Comparison of ENCODE assay signal across 8 mouse cellular contexts in the genomic region with DNA sequence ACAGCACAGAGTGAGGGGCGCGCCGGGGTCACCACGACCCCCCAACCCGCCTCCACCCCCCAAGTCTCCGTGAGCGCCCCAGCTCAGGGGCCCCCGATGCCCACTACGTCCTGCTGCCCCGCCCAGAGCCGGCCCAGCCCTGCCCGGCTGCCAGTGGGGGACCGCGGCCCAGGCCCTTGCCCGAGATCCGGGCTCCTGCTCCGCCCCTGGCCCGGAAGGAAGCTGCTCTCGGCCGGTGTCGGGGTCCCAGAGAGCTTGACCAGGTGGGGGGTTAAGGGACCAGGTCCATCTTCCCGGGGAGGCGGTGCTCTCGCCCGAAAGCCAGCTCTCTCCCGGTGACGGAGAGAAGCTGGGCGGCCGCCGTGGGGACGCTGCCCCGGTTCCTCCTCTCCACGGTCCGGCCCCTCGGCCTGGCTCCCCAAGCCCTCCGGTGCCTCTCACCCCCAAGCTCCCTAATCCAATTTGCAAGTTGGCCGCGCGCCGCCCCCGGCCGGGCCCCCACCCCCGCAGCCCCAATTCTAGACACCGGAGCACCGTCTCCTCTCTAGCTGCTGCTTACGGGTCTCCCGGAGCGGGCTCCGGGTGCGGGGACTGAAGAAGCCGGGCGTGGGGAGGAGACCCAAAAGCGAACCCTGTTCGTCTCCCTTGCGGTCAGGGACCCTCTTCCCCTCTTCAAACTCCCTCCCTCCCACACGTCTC. TPM values are rescaled to one million over a fixed set of nuclear protein-coding genes. Genes with fewer than 3 reads are reported as not detected.
DNase-seq lines count a peak whose midpoint lies in the region; ATAC-seq lines count a peak whose summit lies in the region.

No protein-coding gene starts in this region.

- no peak overlapping the region for H3K9ac ChIP-seq in heart, embryonic 14.5 days (ENCODE audit: low read length)
- peak overlapping the region; percentile 84 for H3K9ac ChIP-seq in forebrain, embryonic 13.5 days
- H3K9ac ChIP-seq in liver, embryonic 16.5 days (ENCODE audit: low read depth, low read length), result no peak overlapping the region

- H3K36me3 ChIP-seq in heart, embryonic 14.5 days (ENCODE audit: control insufficient read depth, insufficient read depth, low read length), result no peaks in the 10 kb centered on the region
- H3K36me3 ChIP-seq in forebrain, embryonic 13.5 days (ENCODE audit: poor library complexity, severe bottlenecking), result no peaks in the 10 kb centered on the region
- no peaks in the 10 kb centered on the region for H3K36me3 ChIP-seq in liver, embryonic 16.5 days (ENCODE audit: control insufficient read depth, insufficient read depth)

- peak overlapping the region; percentile 59 for H3K4me2 ChIP-seq in heart, embryonic 14.5 days (ENCODE audit: low read length)
- H3K4me2 ChIP-seq in forebrain, embryonic 13.5 days, result peak overlapping the region; percentile 55
- 0 out of 2 replicates have a peak overlapping the region, but pooled peaks have one; percentile 9 for H3K4me2 ChIP-seq in liver, embryonic 16.5 days (ENCODE audit: low read depth, low read length)

- intact Hi-C loops in gastrocnemius, postnatal 36 days (cut with DNase I), result no loop called here

- 2% methylated on average over 30 of the region's 56 CpGs for WGBS in heart, embryonic 14.5 days
- 2% methylated on average over 36 of the region's 56 CpGs for WGBS in forebrain, embryonic 13.5 days
- under 1% methylated on average over 55 of the region's 56 CpGs for WGBS in liver, embryonic 16.5 days (ENCODE audit: insufficient replicate concordance)

- peaks cover 3 to 18% of the 10 kb centered on the region in 2 experiments; a peak in 3 of 4 replicates for H3K4me1 ChIP-seq in heart, embryonic 14.5 days (ENCODE audit: control insufficient read depth in 2 of 2, insufficient read depth in 2 of 2, low read length in 2 of 2)
- H3K4me1 ChIP-seq in forebrain, embryonic 13.5 days, result peaks cover 40% of the 10 kb centered on the region
- H3K4me1 ChIP-seq in liver, embryonic 16.5 days (ENCODE audit: control insufficient read depth, low read depth, low read length), result no peaks in the 10 kb centered on the region

- no peaks in the 10 kb centered on the region for H3K9me3 ChIP-seq in heart, embryonic 14.5 days (ENCODE audit: control insufficient read depth, low read length)
- H3K9me3 ChIP-seq in forebrain, embryonic 13.5 days (replicated peaks), result no peaks in the 10 kb centered on the region
- no peaks in the 10 kb centered on the region for H3K9me3 ChIP-seq in liver, embryonic 16.5 days (replicated peaks; ENCODE audit: control insufficient read depth, low read length)

- peaks cover 100% of the 10 kb centered on the region for H3K27me3 ChIP-seq in heart, embryonic 14.5 days (ENCODE audit: control insufficient read depth, insufficient read depth, low read length)
- peaks cover 99% of the 10 kb centered on the region for H3K27me3 ChIP-seq in forebrain, embryonic 13.5 days
- H3K27me3 ChIP-seq in liver, embryonic 16.5 days (ENCODE audit: control insufficient read depth, insufficient read depth, low read depth, low read length), result peaks cover 95% of the 10 kb centered on the region

- H3K4me3 ChIP-seq in heart, embryonic 14.5 days (ENCODE audit: control insufficient read depth in 1 of 2, insufficient read depth in 1 of 2, low read depth in 1 of 2, low read length in 2 of 2), result peak overlapping the region; percentile 2 to 32; a peak in 3 of 4 replicates
- H3K4me3 ChIP-seq in forebrain, embryonic 13.5 days, result peak overlapping the region; percentile 57
- peak overlapping the region; percentile 19 for H3K4me3 ChIP-seq in liver, embryonic 16.5 days (ENCODE audit: low read depth, low read length)

- no peak for DNase-seq in heart, postnatal 4 days
- DNase-seq in ZHBTc4 (ENCODE audit: low read depth, low spot score), result peak; percentile 45
- no peak for DNase-seq in gastrocnemius, postnatal 36 days
- DNase-seq in layer of hippocampus, adult 9-11 months, result no peak
- no peak for DNase-seq in thymus, postnatal 14 days

- H3K27ac ChIP-seq in heart, embryonic 14.5 days (replicated peaks in 1 of 2; ENCODE audit: control insufficient read depth in 1 of 2, insufficient read depth in 1 of 2, low read depth in 2 of 2, low read length in 2 of 2), result no peak overlapping the region
- H3K27ac ChIP-seq in forebrain, embryonic 13.5 days, result peak overlapping the region; percentile 95
- H3K27ac ChIP-seq in liver, embryonic 16.5 days (ENCODE audit: low read length), result no peak overlapping the region

- no peak for ATAC-seq in heart, embryonic 14.5 days (ENCODE audit: insufficient number of reproducible peaks, insufficient read depth, low FRiP score, low read depth)
- ATAC-seq in forebrain, embryonic 13.5 days, result no peak
- ATAC-seq in liver, embryonic 16.5 days (ENCODE audit: low read depth), result no peak

RNA-seq across cellular contexts. Expression of a gene that starts 0.9 kb away (rescaled TPM):
- polyA plus RNA-seq in heart, embryonic 14.5 days (2014; fragmentation: Nextera tagmentation; extraction: Ambion mirVana), result not detected in 2 replicates
- not detected for total RNA-seq in heart, postnatal 4 days (2021)
- polyA plus RNA-seq in forebrain, embryonic 13.5 days (2015; fragmentation: Nextera tagmentation; extraction: Ambion mirVana), result 45.4 and 72.1 TPM in 2 replicates
- polyA plus RNA-seq in liver, embryonic 16.5 days (2015; fragmentation: Nextera tagmentation; extraction: Ambion mirVana), result not detected in 2 replicates
- not detected for total RNA-seq in gastrocnemius, postnatal 36 days (2021)

RNA-seq across cellular contexts. Expression of a gene that starts 19.7 kb away (rescaled TPM):
- 42.2 and 48.3 TPM in 2 replicates for polyA plus RNA-seq in heart, embryonic 14.5 days (2014; fragmentation: Nextera tagmentation; extraction: Ambion mirVana)
- total RNA-seq in heart, postnatal 4 days (2021), result 10 to 100 TPM; 19.1 to 21.2 TPM
- 14.6 and 20.0 TPM in 2 replicates for polyA plus RNA-seq in forebrain, embryonic 13.5 days (2015; fragmentation: Nextera tagmentation; extraction: Ambion mirVana)
- 0.79 and 1.9 TPM in 2 replicates for polyA plus RNA-seq in liver, embryonic 16.5 days (2015; fragmentation: Nextera tagmentation; extraction: Ambion mirVana)
- total RNA-seq in gastrocnemius, postnatal 36 days (2021), result not detected

RNA-seq across cellular contexts. Expression of a gene that starts 29.6 kb away (rescaled TPM):
- 33.1 and 35.4 TPM in 2 replicates for polyA plus RNA-seq in heart, embryonic 14.5 days (2014; fragmentation: Nextera tagmentation; extraction: Ambion mirVana)
- total RNA-seq in heart, postnatal 4 days (2021), result 10 to 100 TPM; 21.3 to 21.8 TPM
- polyA plus RNA-seq in forebrain, embryonic 13.5 days (2015; fragmentation: Nextera tagmentation; extraction: Ambion mirVana), result 44.0 and 45.5 TPM in 2 replicates
- 16.5 and 17.3 TPM in 2 replicates for polyA plus RNA-seq in liver, embryonic 16.5 days (2015; fragmentation: Nextera tagmentation; extraction: Ambion mirVana)
- 10 to 100 TPM; 10.3 to 14.7 TPM for total RNA-seq in gastrocnemius, postnatal 36 days (2021)

RNA-seq across cellular contexts. Expression of a gene that starts 55.1 kb away (rescaled TPM):
- 169 and 178 TPM in 2 replicates for polyA plus RNA-seq in heart, embryonic 14.5 days (2014; fragmentation: Nextera tagmentation; extraction: Ambion mirVana)
- 100 to 1,000 TPM; 163 to 192 TPM for total RNA-seq in heart, postnatal 4 days (2021)
- 0.18 and 0.19 TPM in 2 replicates for polyA plus RNA-seq in forebrain, embryonic 13.5 days (2015; fragmentation: Nextera tagmentation; extraction: Ambion mirVana)
- 0.98 and 1.7 TPM in 2 replicates for polyA plus RNA-seq in liver, embryonic 16.5 days (2015; fragmentation: Nextera tagmentation; extraction: Ambion mirVana)
- total RNA-seq in gastrocnemius, postnatal 36 days (2021), result 1,000 to 10,000 TPM; 3,291 to 4,304 TPM

RNA-seq across cellular contexts. Expression of a gene that starts 57.7 kb away (rescaled TPM):
- polyA plus RNA-seq in heart, embryonic 14.5 days (2014; fragmentation: Nextera tagmentation; extraction: Ambion mirVana), result 0.70 and 0.86 TPM in 2 replicates
- total RNA-seq in heart, postnatal 4 days (2021), result not detected
- polyA plus RNA-seq in forebrain, embryonic 13.5 days (2015; fragmentation: Nextera tagmentation; extraction: Ambion mirVana), result 0.35 TPM in 1 of 2 replicates, not detected in the other
- 0.12 TPM in 1 of 2 replicates, not detected in the other for polyA plus RNA-seq in liver, embryonic 16.5 days (2015; fragmentation: Nextera tagmentation; extraction: Ambion mirVana)
- total RNA-seq in gastrocnemius, postnatal 36 days (2021), result 1 to 10 TPM in 1 of 2 experiments, under 1 TPM in 1; 0.89 to 2.1 TPM

Comparison
In these comparisons a context has a peak if more than half of its experiments do, and no peak if none do; other contexts are left out.
1. H3K4me2 ChIP-seq: peak in every context shown above with its lines; median percentile 59 in heart, embryonic 14.5 days; 55 in forebrain, embryonic 13.5 days; 9 in liver, embryonic 16.5 days.
2. RNA of a gene that starts 0.9 kb away (polyA plus RNA-seq): 45.4 to 72.1 TPM in forebrain, embryonic 13.5 days; not detected in heart, embryonic 14.5 days and not detected in liver, embryonic 16.5 days; every median in the first group is over 10 times any median in the second.
3. Peak in every context shown above with its lines, with median percentiles within 50 percentile points of each other: H3K4me3 ChIP-seq.